ENCODE assay signal across 23 mouse cellular contexts in the genomic region with DNA sequence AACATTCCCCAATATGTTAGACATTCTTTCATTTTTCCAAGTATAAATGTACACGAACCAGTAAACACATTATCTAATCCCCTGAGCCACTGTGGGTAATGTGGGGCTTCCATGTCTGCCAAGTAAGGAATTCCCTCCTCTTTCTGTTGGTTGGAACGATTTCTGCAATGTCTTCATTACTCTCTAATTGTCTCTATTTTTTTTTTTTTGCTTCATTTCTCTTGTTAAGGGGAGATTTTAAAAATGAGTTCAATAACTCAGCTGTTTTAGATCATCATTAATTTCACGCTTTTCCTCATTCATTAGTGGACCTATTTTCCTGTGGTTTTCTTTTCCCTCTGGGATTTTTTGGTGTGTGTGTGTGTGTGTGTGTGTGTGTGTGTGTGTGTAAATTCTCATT.
DNase-seq lines count a peak whose midpoint lies in the region; ATAC-seq and TF ChIP-seq lines count a peak whose summit lies in the region.
"Had no signal": no experiment of that assay in that cellular context is flagged by ENCODE, and none has a peak within 500 bp of the region (broad histone marks: within the 10 kb centered on the region; RNA-seq: fewer than 3 reads in every experiment).

No protein-coding gene starts in this region.

- DNase-seq in cerebellum, postnatal 10 days: peak; percentile 44 to 50
- no peak for DNase-seq in cerebellum, adult 18-20 months
- DNase-seq in hindbrain, postnatal 0 days (ENCODE audit: low spot score): peak; percentile 48
- no peak for DNase-seq in hindbrain, embryonic 10.5 days (ENCODE audit: low spot score)
- DNase-seq in MN1 (ENCODE audit: low spot score): peak; percentile 6
- peak; percentile 65 for DNase-seq in retina, postnatal 1 day
- DNase-seq in right cerebral cortex, adult 2 months (ENCODE audit: low spot score in 2 of 2): no peak
- DNase-seq: adrenal gland, postnatal 14 days; B cell, adult 2 months; cerebellum, adult 2 months; embryo, embryonic 11 days; gastrocnemius, postnatal 36 days; heart, adult 11 months; heart, postnatal 36 days had no signal

- H3K4me3 ChIP-seq in hindbrain, postnatal 0 days (ENCODE audit: low read length): no peak overlapping the region
- H3K4me3 ChIP-seq in hindbrain, embryonic 10.5 days: no peak overlapping the region
- H3K4me3 ChIP-seq: embryonic facial prominence, embryonic 12.5 days; forebrain, embryonic 12.5 days; heart, embryonic 13.5 days; hindbrain, embryonic 13.5 days had no signal

- H3K27ac ChIP-seq in hindbrain, postnatal 0 days: no peak overlapping the region
- no peak overlapping the region for H3K27ac ChIP-seq in hindbrain, embryonic 10.5 days
- H3K27ac ChIP-seq: embryonic facial prominence, embryonic 12.5 days; forebrain, embryonic 12.5 days; heart, embryonic 13.5 days had no signal

- no peak overlapping the region for H3K4me2 ChIP-seq in hindbrain, postnatal 0 days (ENCODE audit: low read depth, low read length)
- H3K4me2 ChIP-seq: embryonic facial prominence, embryonic 12.5 days; forebrain, embryonic 12.5 days; heart, embryonic 13.5 days; hindbrain, embryonic 13.5 days had no signal

- no peak overlapping the region for H3K9ac ChIP-seq in hindbrain, postnatal 0 days (replicated peaks; ENCODE audit: low read length)
- H3K9ac ChIP-seq: embryonic facial prominence, embryonic 12.5 days; forebrain, embryonic 12.5 days; heart, embryonic 13.5 days; hindbrain, embryonic 13.5 days had no signal

- no peak for TF ChIP-seq CTCF in hindbrain, postnatal 0 days (IDR thresholded peaks at IDR 0.05; ENCODE audit: low read depth)

- no peaks in the 10 kb centered on the region for H3K4me1 ChIP-seq in hindbrain, postnatal 0 days (ENCODE audit: insufficient read depth, low read length)
- H3K4me1 ChIP-seq in hindbrain, embryonic 10.5 days (replicated peaks): 0 out of 2 replicates have a peak, but pooled peaks cover 5% of the 10 kb centered on the region
- H3K4me1 ChIP-seq: embryonic facial prominence, embryonic 12.5 days; forebrain, embryonic 12.5 days; heart, embryonic 13.5 days; hindbrain, embryonic 13.5 days had no signal

- WGBS in hindbrain, postnatal 0 days: 38% methylated on average over 3 of the region's 3 CpGs
- WGBS in hindbrain, embryonic 10.5 days: 82% methylated on average over 3 of the region's 3 CpGs

- H3K27me3 ChIP-seq in hindbrain, postnatal 0 days (ENCODE audit: insufficient read depth, low read length): no peaks in the 10 kb centered on the region
- no peaks in the 10 kb centered on the region for H3K27me3 ChIP-seq in hindbrain, embryonic 10.5 days (ENCODE audit: insufficient read depth, poor library complexity, severe bottlenecking)
- H3K27me3 ChIP-seq: embryonic facial prominence, embryonic 12.5 days; forebrain, embryonic 12.5 days; heart, embryonic 13.5 days; hindbrain, embryonic 13.5 days; Patski had no signal

- ATAC-seq in hindbrain, postnatal 0 days: no peak
- ATAC-seq: activated CD4-positive, CD25-positive, alpha-beta regulatory T cell, adult 4 months; CD4-positive, CD25-positive, alpha-beta regulatory T cell, adult 4 months; intestine, embryonic 16.5 days; Patski had no signal

- H3K9me3 ChIP-seq in hindbrain, postnatal 0 days (ENCODE audit: low read length): no peaks in the 10 kb centered on the region
- H3K9me3 ChIP-seq in hindbrain, embryonic 10.5 days: no peaks in the 10 kb centered on the region
- H3K9me3 ChIP-seq: embryonic facial prominence, embryonic 12.5 days; forebrain, embryonic 12.5 days; heart, embryonic 13.5 days; hindbrain, embryonic 13.5 days had no signal

- H3K36me3 ChIP-seq in hindbrain, postnatal 0 days (ENCODE audit: insufficient read depth, low read length): no peaks in the 10 kb centered on the region
- no peaks in the 10 kb centered on the region for H3K36me3 ChIP-seq in hindbrain, embryonic 10.5 days
- H3K36me3 ChIP-seq: embryonic facial prominence, embryonic 12.5 days; forebrain, embryonic 12.5 days; G1E; heart, embryonic 13.5 days; hindbrain, embryonic 13.5 days had no signal

Comparison
In these comparisons a context has a peak if more than half of its experiments do, and no peak if none do; other contexts are left out.
1. DNase-seq: peak in cerebellum, postnatal 10 days (2 of 2), hindbrain, postnatal 0 days (single experiment), MN1 (single experiment) and retina, postnatal 1 day (single experiment); none in cerebellum, adult 18-20 months (0 of 2), hindbrain, embryonic 10.5 days (single experiment) and right cerebral cortex, adult 2 months (0 of 2).